Mouse (Mus musculus): ENCODE data around the gene Trim11.

DNA sequence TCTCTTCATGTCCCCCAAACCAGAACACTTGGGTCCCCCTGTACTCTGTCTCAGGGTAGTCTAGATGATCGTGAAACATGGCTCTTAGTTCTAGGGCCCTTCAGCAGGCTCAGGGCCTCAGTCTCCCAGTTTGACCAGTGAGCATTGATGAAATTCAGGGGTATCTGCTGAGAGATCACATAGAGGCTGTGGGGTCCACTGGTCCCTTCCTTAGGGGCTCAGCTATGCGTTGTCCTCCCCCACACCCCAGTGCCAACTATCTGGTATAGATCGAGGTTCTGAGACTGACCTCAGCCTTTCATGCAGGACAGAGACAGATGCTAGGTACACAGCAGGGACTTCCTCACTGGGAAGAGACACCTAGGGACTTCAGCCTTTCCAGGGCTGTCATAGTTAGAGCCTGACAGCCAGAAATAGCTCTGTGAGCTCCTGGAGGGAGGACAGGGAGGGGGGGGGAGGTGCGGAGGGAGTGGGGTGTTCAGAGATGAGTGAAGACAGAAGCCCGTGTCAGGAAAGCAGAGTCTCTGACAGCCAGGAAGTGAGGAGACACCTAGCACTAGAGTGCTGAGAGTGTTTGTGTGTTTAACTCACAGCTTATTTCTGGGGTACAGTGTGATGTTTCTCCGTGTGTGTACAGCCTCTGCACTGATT is 5.9 kb downstream of the Trim11 start:
- TF ChIP-seq CTCF (IDR thresholded peaks at IDR 0.05; ENCODE audit: low read depth, low read length) (no peak), POLR2A (IDR thresholded peaks at IDR 0.05; ENCODE audit: borderline replicate concordance, low read depth, low read length) (no peak)
